19 mouse cellular contexts compared by ENCODE assay signal in genomic region chr12:71809550-71809949, GRCm38 (mm10). TPM values are rescaled to one million over a fixed set of nuclear protein-coding genes. Genes with fewer than 3 reads are reported as not detected.
A peak's percentile ranks its signal among the peaks of the same experiment; 100 is the strongest.
DNase-seq lines count a peak whose midpoint lies in the region; ATAC-seq and TF ChIP-seq lines count a peak whose summit lies in the region.
"Had no signal": no experiment of that assay in that cellular context is flagged by ENCODE, and none has a peak within 500 bp of the region (broad histone marks: within the 10 kb centered on the region; RNA-seq: fewer than 3 reads in every experiment).

No protein-coding gene starts in this region.

- no peak for TF ChIP-seq POLR2A in lung, adult 2 months (IDR thresholded peaks at IDR 0.05; ENCODE audit: borderline replicate concordance, extremely low read depth, low read depth, low read length)

- H3K27me3 ChIP-seq in lung, embryonic 14.5 days (ENCODE audit: insufficient read depth, low read length): no peaks in the 10 kb centered on the region
- H3K27me3 ChIP-seq: heart, embryonic 15.5 days; hindbrain, embryonic 15.5 days had no signal

- no peak overlapping the region for H3K4me3 ChIP-seq in layer of hippocampus, adult 2 months
- H3K4me3 ChIP-seq in lung, embryonic 14.5 days (ENCODE audit: low read depth, low read length): no peak overlapping the region
- no peak overlapping the region for H3K4me3 ChIP-seq in lung, adult 2 months (replicated peaks; ENCODE audit: extremely low read depth, low read depth, low read length)
- H3K4me3 ChIP-seq: embryonic facial prominence, embryonic 10.5 days; heart, embryonic 15.5 days; hindbrain, embryonic 15.5 days had no signal

- H3K27ac ChIP-seq in layer of hippocampus, adult 2 months: no peak overlapping the region
- H3K27ac ChIP-seq in lung, embryonic 14.5 days (ENCODE audit: low read depth): no peak overlapping the region
- H3K27ac ChIP-seq: embryonic facial prominence, embryonic 10.5 days; hindbrain, embryonic 15.5 days had no signal

- no peak overlapping the region for H3K4me2 ChIP-seq in lung, embryonic 14.5 days
- H3K4me2 ChIP-seq: heart, embryonic 11.5 days; heart, embryonic 15.5 days; hindbrain, embryonic 15.5 days had no signal

- ATAC-seq in lung, embryonic 14.5 days (ENCODE audit: insufficient read depth): no peak
- ATAC-seq: forebrain, embryonic 14.5 days had no signal

- intact Hi-C loops in heart, postnatal 25 days (cut with DNase I): no loop called here

- no peaks in the 10 kb centered on the region for H3K9me3 ChIP-seq in lung, embryonic 14.5 days (ENCODE audit: low read depth, low read length)
- H3K9me3 ChIP-seq: embryonic facial prominence, embryonic 10.5 days; heart, embryonic 15.5 days; hindbrain, embryonic 15.5 days had no signal

- peak; percentile 43 for TF ChIP-seq CTCF in layer of hippocampus, adult 2 months (conservative IDR thresholded peaks at IDR 0.05)
- TF ChIP-seq CTCF in lung, embryonic 14.5 days (IDR thresholded peaks at IDR 0.05; ENCODE audit: low read depth): 0 out of 2 replicates have a peak, but pooled peaks have one; percentile 10
- TF ChIP-seq CTCF in lung, adult 2 months (IDR thresholded peaks at IDR 0.05; ENCODE audit: insufficient read depth, low read length): no peak

- DNase-seq in heart, adult 11 months: peak; percentile 61
- no peak for DNase-seq in heart, postnatal 25 days (ENCODE audit: low spot score)
- no peak for DNase-seq in layer of hippocampus, adult 2 months (ENCODE audit: low spot score in 2 of 2)
- no peak for DNase-seq in layer of hippocampus, postnatal 36 days
- DNase-seq in lung, embryonic 14.5 days: no peak
- no peak for DNase-seq in lung, adult 2 months
- DNase-seq in embryo, embryonic 10 days (ENCODE audit: low spot score): no peak
- DNase-seq: adrenal gland, postnatal 25 days; cerebellum, adult 18-20 months; cerebellum, adult 9-11 months; cerebellum, postnatal 36 days; gastrocnemius, postnatal 36 days; heart, adult 18-20 months; heart, postnatal 14 days had no signal

- H3K4me1 ChIP-seq in lung, embryonic 14.5 days (ENCODE audit: insufficient read depth): no peaks in the 10 kb centered on the region; the same call in 1 of the 2 replicates
- H3K4me1 ChIP-seq in lung, adult 2 months (ENCODE audit: control insufficient read depth, insufficient read depth, low read length): no peaks in the 10 kb centered on the region; the same call in 1 of the 2 replicates
- H3K4me1 ChIP-seq: hindbrain, embryonic 15.5 days had no signal

- no peaks in the 10 kb centered on the region for H3K36me3 ChIP-seq in lung, embryonic 14.5 days (ENCODE audit: insufficient read depth)
- H3K36me3 ChIP-seq: embryonic facial prominence, embryonic 10.5 days; heart, embryonic 15.5 days; hindbrain, embryonic 15.5 days had no signal

- no peak overlapping the region for H3K9ac ChIP-seq in lung, embryonic 14.5 days
- H3K9ac ChIP-seq: heart, embryonic 15.5 days; hindbrain, embryonic 15.5 days had no signal

- WGBS in lung, embryonic 14.5 days: 87% methylated on average over 3 of the region's 3 CpGs
- WGBS in lung, adult 2 months: 88% methylated on average over 3 of the region's 3 CpGs

RNA-seq across cellular contexts. Expression of gene Daam1, which starts 21.3 kb away (rescaled TPM):
- total RNA-seq in heart, postnatal 25 days (2021): 10 to 100 TPM; 78.6 to 79.5 TPM
- 10 to 100 TPM; 64.9 to 69.3 TPM for total RNA-seq in layer of hippocampus, adult 2 months (2021)
- 10 to 100 TPM; 66.6 to 71.9 TPM for total RNA-seq in layer of hippocampus, postnatal 36 days (2021)
- 15.3 and 17.5 TPM in 2 replicates for polyA plus RNA-seq in lung, embryonic 14.5 days (2014; fragmentation: Nextera tagmentation; extraction: Ambion mirVana)
- 9.4 and 15.2 TPM in 2 replicates for polyA plus RNA-seq in lung, adult 2 months (2012; rRNA removed)
